Mouse (Mus musculus): ENCODE measurements around the gene Vmn1r112. TPM values are rescaled to one million over a fixed set of nuclear protein-coding genes. Genes with fewer than 3 reads are reported as not detected.
"Not testable (repeated sequence)": the region's sequence is repeated elsewhere in the genome, so short reads cannot be mapped to it uniquely, and the experiment has no call there.

The Vmn1r112 gene
- not detected for total RNA-seq (2021)
- long read RNA-seq, experiment 1 = 0 reads
- long read RNA-seq, experiment 2 = 0 reads

DNA sequence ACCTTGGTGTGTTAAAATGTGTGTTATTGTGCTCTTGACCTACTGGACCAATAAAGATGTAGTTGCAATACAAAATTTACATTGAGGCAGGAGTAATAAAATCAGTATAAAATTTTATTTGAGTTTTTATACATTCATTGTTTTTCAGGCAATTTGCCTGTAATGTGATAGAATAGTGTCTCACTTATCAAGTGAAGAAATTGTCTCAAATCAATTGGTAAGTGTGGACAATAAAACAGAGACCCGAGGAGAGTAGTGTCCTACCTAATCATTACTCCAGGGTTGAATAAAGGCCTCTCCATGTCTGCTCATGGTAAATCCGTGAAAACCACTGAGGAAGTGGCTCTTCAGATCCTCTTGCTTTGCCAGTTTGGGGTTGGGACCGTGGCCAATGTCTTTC is at the start of gene Vmn1r112:
TSS of gene Vmn1r112 (plus strand) at position 301 of the 400 bp plus-strand sequence.
- DNase-seq = not testable (repeated sequence)

DNA sequence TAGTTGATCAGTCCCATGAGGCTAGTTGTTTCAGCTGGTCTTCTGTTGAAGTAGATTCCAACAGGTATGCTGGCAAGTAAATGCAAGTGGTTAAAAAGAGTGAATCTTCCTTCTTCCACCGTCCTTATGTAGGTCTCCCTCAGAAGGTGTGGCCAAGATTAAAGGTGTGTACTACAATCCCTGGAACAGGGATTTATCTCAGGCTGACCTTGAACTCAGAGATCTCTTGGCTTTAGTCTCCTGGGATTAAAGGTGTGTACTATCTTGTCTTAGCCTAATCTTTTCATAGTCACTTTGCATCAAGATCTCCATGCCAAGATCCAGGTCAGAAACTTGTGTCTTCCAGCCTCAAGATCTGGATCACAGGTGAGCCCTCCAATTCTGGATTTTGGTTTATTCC is 40.5 kb upstream of the Vmn1r112 start, which contains the start of gene Gm10668:
TSS of gene Gm10668 (minus strand) at position 101 of the 400 bp plus-strand sequence.
- not testable (repeated sequence) for DNase-seq

DNA sequence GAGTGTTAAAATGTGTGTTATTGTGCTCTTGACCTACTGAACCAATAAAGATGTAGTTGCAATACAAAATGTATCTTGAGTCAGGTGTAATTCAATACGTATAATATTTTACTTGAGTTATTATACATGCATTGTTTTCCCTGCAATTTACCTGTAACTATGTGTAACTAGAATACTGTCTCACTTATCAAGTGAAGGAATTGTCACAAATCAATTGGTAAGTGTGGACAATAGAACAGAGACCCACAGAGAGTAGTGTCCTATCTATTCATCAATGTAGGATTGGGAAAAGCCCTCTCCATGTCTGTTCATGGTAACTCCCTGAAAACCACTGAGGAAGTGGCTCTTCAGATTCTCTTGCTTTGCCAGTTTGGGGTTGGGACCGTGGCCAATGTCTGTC is 16.0 kb downstream of the Vmn1r112 start, which contains the start of gene Vmn1r113:
TSS of gene Vmn1r113 (plus strand) at position 301 of the 400 bp plus-strand sequence.
- not testable (repeated sequence) for DNase-seq

DNA sequence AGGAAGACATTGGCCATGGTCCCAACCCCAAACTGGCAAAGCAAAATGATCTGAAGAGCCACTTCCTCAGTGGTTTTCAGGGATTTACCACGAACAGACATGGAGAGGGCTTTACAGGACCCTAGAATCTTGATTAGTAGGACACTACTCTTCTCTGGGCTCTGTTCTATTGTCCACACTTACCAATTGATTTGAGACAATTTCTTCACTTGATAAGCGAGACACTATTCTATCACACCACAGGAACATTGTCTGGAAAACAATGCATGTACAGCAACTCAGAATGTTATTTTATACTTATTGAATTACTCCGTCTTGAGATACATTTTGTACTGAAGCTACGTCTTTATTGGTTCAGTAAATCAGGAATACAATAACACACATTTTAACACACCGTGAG is 41.1 kb downstream of the Vmn1r112 start, which contains the start of gene Vmn1r114:
TSS of gene Vmn1r114 (minus strand) at position 101 of the 400 bp plus-strand sequence.
- DNase-seq = not testable (repeated sequence)

Other genes with a start within 250 kb of the Vmn1r112 start
- not detected for gene Vmn1r104, start 237.3 kb upstream of the Vmn1r112 start, total RNA-seq (2021)
- not detected for gene Gm5726, start 225.4 kb upstream of the Vmn1r112 start, total RNA-seq (2021)
- not detected for gene Gm4141, start 194.9 kb upstream of the Vmn1r112 start, total RNA-seq (2021)
- gene Gm4513, start 172.2 kb upstream of the Vmn1r112 start, total RNA-seq (2021) = not detected
- not detected for gene Vmn1r107, start 102.3 kb upstream of the Vmn1r112 start, total RNA-seq (2021)
- not detected for gene Vmn1r111, start 68.0 kb upstream of the Vmn1r112 start, total RNA-seq (2021)
- not detected for gene Gm10668, start 40.6 kb upstream of the Vmn1r112 start, total RNA-seq (2021)
- gene Vmn1r113, start 16.1 kb downstream of the Vmn1r112 start, total RNA-seq (2021) = not detected
- not detected for gene Vmn1r114, start 41.0 kb downstream of the Vmn1r112 start, total RNA-seq (2021)
- not detected for gene Vmn1r115, start 73.8 kb downstream of the Vmn1r112 start, total RNA-seq (2021)
- gene Vmn1r116, start 101.1 kb downstream of the Vmn1r112 start, total RNA-seq (2021) = not detected
- gene Vmn1r117, start 112.9 kb downstream of the Vmn1r112 start, total RNA-seq (2021) = not detected
- gene Vmn1r118, start 141.2 kb downstream of the Vmn1r112 start, total RNA-seq (2021) = not detected
- gene Vmn1r119, start 241.3 kb downstream of the Vmn1r112 start, total RNA-seq (2021) = not detected

Measured in adrenal gland, postnatal 10 days (tissue).